Mouse (Mus musculus) CH12.LX (cell line): Measurements from ENCODE around the gene Mypop. TPM values are rescaled to one million over a fixed set of nuclear protein-coding genes. Genes with fewer than 3 reads are reported as not detected.

Experiments
- DNase-seq: peaks from one replicate; pipeline ENCODE4 v3.0.0-alpha.2; 2013; ENCODE audit errors: extremely low read depth
- H3K27ac ChIP-seq: 2 replicates; pipeline ENCODE4 v1.5.1; 2012; ENCODE audit warnings: low read depth, mild to moderate bottlenecking, control low read depth, moderate library complexity; ENCODE audit not compliant: insufficient read depth
- H3K27me3 ChIP-seq: replicated peaks from 2 replicates; pipeline ENCODE3; 2012; ENCODE audit warnings: inconsistent platforms
- H3K36me3 ChIP-seq, 2 experiments: replicated peaks in 1 of 2; 2 replicates each; pipeline versions ENCODE3 to v1.6.1; 2012; ENCODE audit warnings: inconsistent platforms in 1 of 2, low read length in 1 of 2, mild to moderate bottlenecking in 1 of 2, mixed read lengths in 1 of 2, moderate library complexity in 1 of 2; ENCODE audit not compliant: control insufficient read depth in 1 of 2, insufficient read depth in 1 of 2
- H3K4me1 ChIP-seq, 2 experiments: 2 replicates each; pipeline ENCODE4 v1.6.1; 2012; ENCODE audit warnings: inconsistent platforms in 1 of 2, moderate library complexity in 1 of 2; ENCODE audit not compliant: insufficient read depth in 2 of 2, control insufficient read depth in 1 of 2
- H3K4me2 ChIP-seq: 2 replicates; pipeline ENCODE4 v1.6.1; 2012; ENCODE audit warnings: low read depth, mild to moderate bottlenecking, control low read depth; ENCODE audit not compliant: poor library complexity, insufficient read depth, severe bottlenecking
- H3K4me3 ChIP-seq, 3 experiments: fragments of 150-350 bp in 1 of 3; sonication (generic) in 1 of 3; replicated peaks in 1 of 3; 2 replicates each; pipeline versions ENCODE3 to v1.5.1; 2011 to 2012; ENCODE audit warnings: low read depth in 2 of 3, low read length in 2 of 3, mild to moderate bottlenecking in 2 of 3, moderate library complexity in 2 of 3, control low read depth in 1 of 3, improper control_type of control experiment in 1 of 3, inconsistent platforms in 1 of 3, mixed read lengths in 1 of 3; ENCODE audit not compliant: poor library complexity in 1 of 3
- H3K79me2 ChIP-seq: replicated peaks from 2 replicates; pipeline ENCODE4 v1.6.1; 2012; ENCODE audit warnings: mild to moderate bottlenecking, moderate library complexity; ENCODE audit not compliant: control insufficient read depth, poor library complexity, insufficient read depth, severe bottlenecking; ENCODE audit errors: extremely low read depth
- H3K9ac ChIP-seq: 2 replicates; pipeline ENCODE4 v1.6.1; 2012; ENCODE audit warnings: low read depth, mild to moderate bottlenecking, control low read depth, moderate library complexity; ENCODE audit not compliant: insufficient read depth
- H3K9me3 ChIP-seq: replicated peaks from 2 replicates; pipeline ENCODE3; 2012; ENCODE audit warnings: low read length, inconsistent platforms, mixed read lengths
- BHLHE40 ChIP-seq: IDR thresholded peaks from 2 replicates; pipeline ENCODE4 v1.6.1; 2011; ENCODE audit warnings: mild to moderate bottlenecking, low read depth, low read length, improper control_type of control experiment
- CHD1 ChIP-seq: IDR thresholded peaks from 2 replicates; pipeline ENCODE4 v1.6.1; 2012; ENCODE audit warnings: low read depth, low read length, improper control_type of control experiment, inconsistent platforms
- CHD2 ChIP-seq: IDR thresholded peaks from 2 replicates; pipeline ENCODE4 v1.6.1; 2011; ENCODE audit warnings: low read length, improper control_type of control experiment
- CTCF ChIP-seq, 2 experiments: IDR thresholded peaks in 1 of 2; conservative IDR thresholded peaks in 1 of 2; 2 replicates each; pipeline ENCODE4 v1.5.1; 2011 to 2012; ENCODE audit warnings: low read depth in 2 of 2, low read length in 2 of 2, improper control_type of control experiment in 1 of 2, inconsistent platforms in 1 of 2, mild to moderate bottlenecking in 1 of 2, moderate library complexity in 1 of 2
- E2F4 ChIP-seq: IDR thresholded peaks from 2 replicates; pipeline ENCODE4 v1.6.1; 2011; ENCODE audit warnings: low read depth, low read length, improper control_type of control experiment; ENCODE audit not compliant: insufficient replicate concordance
- ETS1 ChIP-seq: conservative IDR thresholded peaks from 2 replicates; pipeline ENCODE4 v1.6.1; 2012; ENCODE audit warnings: low read depth, mild to moderate bottlenecking, inconsistent platforms, low read length, improper control_type of control experiment, moderate library complexity
- GABPA ChIP-seq: IDR thresholded peaks from 2 replicates; pipeline ENCODE4 v1.6.1; 2012; ENCODE audit warnings: low read depth, low read length, improper control_type of control experiment, inconsistent platforms; ENCODE audit not compliant: insufficient replicate concordance
- IRF4 ChIP-seq: IDR thresholded peaks from 2 replicates; pipeline ENCODE4 v1.6.1; 2014; ENCODE audit warnings: low read depth, mild to moderate bottlenecking, inconsistent platforms, low read length, improper control_type of control experiment
- MAZ ChIP-seq: IDR thresholded peaks from 2 replicates; pipeline ENCODE4 v1.6.1; 2012; ENCODE audit warnings: low read depth, mild to moderate bottlenecking, inconsistent platforms, low read length, improper control_type of control experiment, moderate library complexity
- MEF2A ChIP-seq: IDR thresholded peaks from 2 replicates; pipeline ENCODE4 v1.6.1; 2014; ENCODE audit warnings: low read depth, mild to moderate bottlenecking, inconsistent platforms, low read length, improper control_type of control experiment, borderline replicate concordance
- MXI1 ChIP-seq: IDR thresholded peaks from 2 replicates; pipeline ENCODE4 v1.6.1; 2011; ENCODE audit warnings: mild to moderate bottlenecking, low read depth, low read length, improper control_type of control experiment
- NRF1 ChIP-seq: IDR thresholded peaks from 2 replicates; pipeline ENCODE4 v1.6.1; 2014; ENCODE audit warnings: low read depth, mild to moderate bottlenecking, inconsistent platforms, low read length, improper control_type of control experiment, moderate library complexity
- PAX5 ChIP-seq: IDR thresholded peaks from 2 replicates; pipeline ENCODE4 v1.6.1; 2012; ENCODE audit warnings: low read length, inconsistent platforms, mixed read lengths
- POLR2A ChIP-seq: IDR thresholded peaks from 2 replicates; pipeline ENCODE4 v1.6.1; 2011; ENCODE audit warnings: low read depth, mild to moderate bottlenecking, improper control_type of control experiment, low read length
- POLR2AphosphoS2 ChIP-seq: IDR thresholded peaks from 2 replicates; pipeline ENCODE4 v1.6.1; 2011; ENCODE audit warnings: low read depth, low read length, improper control_type of control experiment
- RAD21 ChIP-seq: IDR thresholded peaks from 2 replicates; pipeline ENCODE4 v1.6.1; 2011; ENCODE audit warnings: low read depth, mild to moderate bottlenecking, low read length, improper control_type of control experiment, moderate library complexity
- TBP ChIP-seq: conservative IDR thresholded peaks from 2 replicates; pipeline ENCODE4 v1.6.1; 2011; ENCODE audit warnings: low read depth, low read length, improper control_type of control experiment
- USF1 ChIP-seq: IDR thresholded peaks from 2 replicates; pipeline ENCODE4 v1.6.1; 2014; ENCODE audit warnings: low read depth, mild to moderate bottlenecking, inconsistent platforms, low read length, improper control_type of control experiment
- ZC3H11A ChIP-seq: IDR thresholded peaks from 2 replicates; pipeline ENCODE4 v1.6.1; 2012; ENCODE audit warnings: low read depth, mild to moderate bottlenecking, inconsistent platforms, low read length, improper control_type of control experiment
- dilution Hi-C: fragments of 300-500 bp; cut with MboI; formaldehyde crosslinking; loops from 2 replicates; pipeline ENCODE4 v1.14.3; 2020; ENCODE audit warnings: low sequenced_read_pairs; ENCODE audit not compliant: extremely low pct_unique_long_range_greater_than_20kb, extremely low pct_ligation_motif_present
- in situ Hi-C: fragments of 300-500 bp; cut with MboI; formaldehyde crosslinking; loops from 3 replicates; pipeline ENCODE4 v1.14.3; 2019; ENCODE audit warnings: low sequenced_read_pairs, low pct_ligation_motif_present, low pct_unique_long_range_greater_than_20kb, mixed read lengths
- polyA plus RNA-seq: library from polyadenylated mRNA; unstranded; fragments of >175 nt; gene quantifications from 2 replicates; pipeline ENCODE4 v1.2.1, GENCODE M21; 2012; ENCODE audit warnings: low read depth; ENCODE audit not compliant: insufficient read length
- total RNA-seq, 2 experiments: library from RNA; depleted of rRNA; stranded (reverse); fragments of 300-350 nt in 1 of 2; fragments of >200 nt in 1 of 2; gene quantifications; 2 replicates each; pipeline ENCODE4 v1.2.3; 2012 to 2014

The Mypop gene
- total and polyA plus RNA-seq, 3 experiments, result 1.2 to 4.7 (median 2.5) TPM

- H3K4me3 ChIP-seq, result no peak overlapping the region
- no peak overlapping the region for H3K4me2 ChIP-seq
- no peak overlapping the region for H3K27ac ChIP-seq
- no peaks in the 10 kb centered on the region for H3K79me2 ChIP-seq
- dilution Hi-C loops, result no loop called here
- H3K9me3 ChIP-seq, result no peaks in the 10 kb centered on the region
- in situ Hi-C loops, result no loop called here
- H3K9ac ChIP-seq, result no peak overlapping the region
- DNase-seq, result no peak
- TF ChIP-seq MXI1 (no peak), TBP (no peak)
- peaks cover 96 to 100% of the 10 kb centered on the region in 2 experiments for H3K36me3 ChIP-seq
- peaks cover 0 to 12% of the 10 kb centered on the region in 2 experiments; a peak in 1 of 4 replicates for H3K4me1 ChIP-seq
- no peaks in the 10 kb centered on the region for H3K27me3 ChIP-seq
Observed at GRCm38 (mm10) chr7:19050172-19050571, 59.1 kb downstream of the Mypop start.

GRCm38 (mm10) chr7:19051161-19051560 is 60.1 kb downstream of the Mypop start:
- dilution Hi-C loops, result no loop called here
- H3K4me2 ChIP-seq, result no peak overlapping the region
- H3K4me1 ChIP-seq, result peaks cover 0 to 12% of the 10 kb centered on the region in 2 experiments; a peak in 1 of 4 replicates
- H3K4me3 ChIP-seq, result no peak overlapping the region
- in situ Hi-C loops, result no loop called here
- peaks cover 88 to 100% of the 10 kb centered on the region in 2 experiments for H3K36me3 ChIP-seq
- no peaks in the 10 kb centered on the region for H3K79me2 ChIP-seq
- no peak overlapping the region for H3K9ac ChIP-seq
- no peak for TF ChIP-seq MAZ
- TF ChIP-seq NRF1, result no peak
- no peak for TF ChIP-seq POLR2AphosphoS2
- TF ChIP-seq RAD21, result no peak
- no peak for TF ChIP-seq IRF4
- no peak for TF ChIP-seq CHD1
- no peak for TF ChIP-seq PAX5
- TF ChIP-seq BHLHE40, result no peak
- no peak for TF ChIP-seq ETS1
- no peak for TF ChIP-seq USF1
- no peak for TF ChIP-seq POLR2A
- TF ChIP-seq CTCF (conservative IDR thresholded peaks at IDR 0.05 in 1 of 2, IDR thresholded peaks at IDR 0.05 in 1 of 2; ENCODE audit: low read depth in 2 of 2, low read length in 2 of 2), result no peak
- TF ChIP-seq ZC3H11A, result no peak
- no peak for TF ChIP-seq CHD2
- TF ChIP-seq E2F4, result no peak
- no peak for TF ChIP-seq MEF2A
- TF ChIP-seq GABPA, result no peak
- no peaks in the 10 kb centered on the region for H3K27me3 ChIP-seq
- H3K27ac ChIP-seq, result no peak overlapping the region
- DNase-seq, result no peak
- no peaks in the 10 kb centered on the region for H3K9me3 ChIP-seq

Other genes starting within 250 kb of the Mypop start
Only the 20 nearest of the 22 such genes appear.
- gene Psg19, start 192.7 kb upstream of the Mypop start, total RNA-seq (2012; rRNA removed), result not detected in 2 replicates
- not detected in 2 replicates for gene Psg19, start 192.7 kb upstream of the Mypop start, total RNA-seq (2014; rRNA removed)
- gene Psg19, start 192.7 kb upstream of the Mypop start, polyA plus RNA-seq, result not detected in 2 replicates
- not detected in 2 replicates for gene Psg17, start 169.6 kb upstream of the Mypop start, total RNA-seq (2012; rRNA removed)
- not detected in 2 replicates for gene Psg17, start 169.6 kb upstream of the Mypop start, total RNA-seq (2014; rRNA removed)
- not detected in 2 replicates for gene Psg17, start 169.6 kb upstream of the Mypop start, polyA plus RNA-seq
- gene Mill2, start 151.3 kb upstream of the Mypop start, total RNA-seq (2012; rRNA removed), result not detected in 2 replicates
- not detected in 2 replicates for gene Mill2, start 151.3 kb upstream of the Mypop start, total RNA-seq (2014; rRNA removed)
- gene Mill2, start 151.3 kb upstream of the Mypop start, polyA plus RNA-seq, result not detected in 2 replicates
- gene Pglyrp1, start 119.9 kb upstream of the Mypop start, total RNA-seq (2012; rRNA removed), result 0.25 and 0.51 TPM in 2 replicates
- 0.45 TPM in 1 of 2 replicates, not detected in the other for gene Pglyrp1, start 119.9 kb upstream of the Mypop start, total RNA-seq (2014; rRNA removed)
- 3.8 and 4.7 TPM in 2 replicates for gene Pglyrp1, start 119.9 kb upstream of the Mypop start, polyA plus RNA-seq
- gene Ccdc61, start 80.8 kb upstream of the Mypop start, total RNA-seq (2012; rRNA removed), result 16.3 and 17.4 TPM in 2 replicates
- gene Ccdc61, start 80.8 kb upstream of the Mypop start, total RNA-seq (2014; rRNA removed), result 11.7 and 11.9 TPM in 2 replicates
- gene Ccdc61, start 80.8 kb upstream of the Mypop start, polyA plus RNA-seq, result 13.2 and 27.3 TPM in 2 replicates
- 0.04 TPM in 2 replicates for gene Nova2, start 65.4 kb upstream of the Mypop start, total RNA-seq (2012; rRNA removed)
- not detected in 2 replicates for gene Nova2, start 65.4 kb upstream of the Mypop start, total RNA-seq (2014; rRNA removed)
- not detected in 2 replicates for gene Nova2, start 65.4 kb upstream of the Mypop start, polyA plus RNA-seq
- gene Nanos2, start 3.8 kb upstream of the Mypop start, total RNA-seq (2012; rRNA removed), result not detected in 2 replicates
- gene Nanos2, start 3.8 kb upstream of the Mypop start, total RNA-seq (2014; rRNA removed), result not detected in 2 replicates
- gene Nanos2, start 3.8 kb upstream of the Mypop start, polyA plus RNA-seq, result not detected in 2 replicates
- 11.8 and 12.8 TPM in 2 replicates for gene Irf2bp1, start 12.8 kb downstream of the Mypop start, total RNA-seq (2012; rRNA removed)
- gene Irf2bp1, start 12.8 kb downstream of the Mypop start, total RNA-seq (2014; rRNA removed), result 3.7 and 4.9 TPM in 2 replicates
- 6.6 and 7.1 TPM in 2 replicates for gene Irf2bp1, start 12.8 kb downstream of the Mypop start, polyA plus RNA-seq
- 0.08 TPM in 1 of 2 replicates, not detected in the other for gene Foxa3, start 32.3 kb downstream of the Mypop start, total RNA-seq (2012; rRNA removed)
- not detected in 2 replicates for gene Foxa3, start 32.3 kb downstream of the Mypop start, total RNA-seq (2014; rRNA removed)
- not detected in 2 replicates for gene Foxa3, start 32.3 kb downstream of the Mypop start, polyA plus RNA-seq
- gene Sympk, start 33.1 kb downstream of the Mypop start, total RNA-seq (2012; rRNA removed), result 129 and 141 TPM in 2 replicates
- gene Sympk, start 33.1 kb downstream of the Mypop start, total RNA-seq (2014; rRNA removed), result 42.0 and 43.7 TPM in 2 replicates
- 97.4 and 111 TPM in 2 replicates for gene Sympk, start 33.1 kb downstream of the Mypop start, polyA plus RNA-seq
- gene Rsph6a, start 63.4 kb downstream of the Mypop start, total RNA-seq (2012; rRNA removed), result 0.17 and 0.25 TPM in 2 replicates
- not detected in 2 replicates for gene Rsph6a, start 63.4 kb downstream of the Mypop start, total RNA-seq (2014; rRNA removed)
- not detected in 2 replicates for gene Rsph6a, start 63.4 kb downstream of the Mypop start, polyA plus RNA-seq
- not detected in 2 replicates for gene Dmwd, start 85.0 kb downstream of the Mypop start, total RNA-seq (2012; rRNA removed)
- not detected in 2 replicates for gene Dmwd, start 85.0 kb downstream of the Mypop start, total RNA-seq (2014; rRNA removed)
- not detected in 2 replicates for gene Dmwd, start 85.0 kb downstream of the Mypop start, polyA plus RNA-seq
- 0.17 and 0.30 TPM in 2 replicates for gene Dmpk, start 92.6 kb downstream of the Mypop start, total RNA-seq (2012; rRNA removed)
- gene Dmpk, start 92.6 kb downstream of the Mypop start, total RNA-seq (2014; rRNA removed), result 0.36 TPM in 1 of 2 replicates, not detected in the other
- 0.27 and 0.56 TPM in 2 replicates for gene Dmpk, start 92.6 kb downstream of the Mypop start, polyA plus RNA-seq
- gene Six5, start 103.3 kb downstream of the Mypop start, total RNA-seq (2012; rRNA removed), result 1.3 and 1.8 TPM in 2 replicates
- gene Six5, start 103.3 kb downstream of the Mypop start, total RNA-seq (2014; rRNA removed), result 0.16 TPM in 2 replicates
- 0.25 and 0.33 TPM in 2 replicates for gene Six5, start 103.3 kb downstream of the Mypop start, polyA plus RNA-seq
- gene Gm4969, start 127.1 kb downstream of the Mypop start, total RNA-seq (2012; rRNA removed), result 0.08 TPM in 1 of 2 replicates, not detected in the other
- not detected in 2 replicates for gene Gm4969, start 127.1 kb downstream of the Mypop start, total RNA-seq (2014; rRNA removed)
- not detected in 2 replicates for gene Gm4969, start 127.1 kb downstream of the Mypop start, polyA plus RNA-seq
- gene Fbxo46, start 128.6 kb downstream of the Mypop start, total RNA-seq (2012; rRNA removed), result 11.6 and 12.5 TPM in 2 replicates
- gene Fbxo46, start 128.6 kb downstream of the Mypop start, total RNA-seq (2014; rRNA removed), result 3.5 and 4.0 TPM in 2 replicates
- 4.8 and 6.1 TPM in 2 replicates for gene Fbxo46, start 128.6 kb downstream of the Mypop start, polyA plus RNA-seq
- 9.3 and 9.8 TPM in 2 replicates for gene Qpctl, start 158.0 kb downstream of the Mypop start, total RNA-seq (2012; rRNA removed)
- gene Qpctl, start 158.0 kb downstream of the Mypop start, total RNA-seq (2014; rRNA removed), result 5.1 and 5.2 TPM in 2 replicates
- gene Qpctl, start 158.0 kb downstream of the Mypop start, polyA plus RNA-seq, result 9.2 and 9.6 TPM in 2 replicates
- gene Snrpd2, start 158.5 kb downstream of the Mypop start, total RNA-seq (2012; rRNA removed), result 348 and 408 TPM in 2 replicates
- 178 and 213 TPM in 2 replicates for gene Snrpd2, start 158.5 kb downstream of the Mypop start, total RNA-seq (2014; rRNA removed)
- gene Snrpd2, start 158.5 kb downstream of the Mypop start, polyA plus RNA-seq, result 177 and 193 TPM in 2 replicates
- 0.04 TPM in 1 of 2 replicates, not detected in the other for gene Gipr, start 174.9 kb downstream of the Mypop start, total RNA-seq (2012; rRNA removed)
- gene Gipr, start 174.9 kb downstream of the Mypop start, total RNA-seq (2014; rRNA removed), result not detected in 2 replicates
- 0.11 and 0.12 TPM in 2 replicates for gene Gipr, start 174.9 kb downstream of the Mypop start, polyA plus RNA-seq
- 32.4 and 52.4 TPM in 2 replicates for gene Eml2, start 185.2 kb downstream of the Mypop start, total RNA-seq (2012; rRNA removed)
- 12.3 and 15.6 TPM in 2 replicates for gene Eml2, start 185.2 kb downstream of the Mypop start, total RNA-seq (2014; rRNA removed)
- gene Eml2, start 185.2 kb downstream of the Mypop start, polyA plus RNA-seq, result 29.1 and 30.8 TPM in 2 replicates